Mouse (Mus musculus): ENCODE measurements around the gene Ankdd1a.

DNA sequence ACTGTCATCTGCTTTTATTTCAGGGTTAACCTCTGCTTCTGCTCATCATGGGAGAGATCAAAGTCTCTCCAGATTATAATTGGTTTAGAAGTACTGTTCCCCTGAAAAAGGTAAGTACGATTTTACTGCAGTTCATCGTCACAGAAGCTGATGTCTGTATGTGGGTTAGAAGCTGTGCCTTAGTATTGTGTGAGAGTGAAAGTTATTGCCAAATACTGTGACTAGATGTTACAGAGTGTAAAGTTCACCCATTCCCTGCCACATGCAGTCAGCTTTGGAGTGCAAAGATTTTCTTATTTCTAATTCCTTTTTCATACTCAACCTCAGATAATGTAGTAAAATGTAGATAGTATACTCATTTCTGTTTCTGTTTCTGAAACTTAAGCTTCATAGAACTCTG lies 54.8 kb downstream of the Ankdd1a start:
- TF ChIP-seq CTCF (IDR thresholded peaks at IDR 0.05; ENCODE audit: low read depth) (no peak), EP300 (IDR thresholded peaks at IDR 0.05; ENCODE audit: low read depth) (no peak)
